Mouse (Mus musculus) telencephalon, adult 2 months (tissue): ENCODE data around the gene Mapre3.
"Not testable (repeated sequence)": the region's sequence is repeated elsewhere in the genome, so short reads cannot be mapped to it uniquely, and the experiment has no call there.

ENCODE experiments used
- DNase-seq: peaks from one replicate; pipeline ENCODE4 v3.0.0-alpha.2; 2011; ENCODE audit warnings: low read depth, low spot score

Mapre3 gene

DNA sequence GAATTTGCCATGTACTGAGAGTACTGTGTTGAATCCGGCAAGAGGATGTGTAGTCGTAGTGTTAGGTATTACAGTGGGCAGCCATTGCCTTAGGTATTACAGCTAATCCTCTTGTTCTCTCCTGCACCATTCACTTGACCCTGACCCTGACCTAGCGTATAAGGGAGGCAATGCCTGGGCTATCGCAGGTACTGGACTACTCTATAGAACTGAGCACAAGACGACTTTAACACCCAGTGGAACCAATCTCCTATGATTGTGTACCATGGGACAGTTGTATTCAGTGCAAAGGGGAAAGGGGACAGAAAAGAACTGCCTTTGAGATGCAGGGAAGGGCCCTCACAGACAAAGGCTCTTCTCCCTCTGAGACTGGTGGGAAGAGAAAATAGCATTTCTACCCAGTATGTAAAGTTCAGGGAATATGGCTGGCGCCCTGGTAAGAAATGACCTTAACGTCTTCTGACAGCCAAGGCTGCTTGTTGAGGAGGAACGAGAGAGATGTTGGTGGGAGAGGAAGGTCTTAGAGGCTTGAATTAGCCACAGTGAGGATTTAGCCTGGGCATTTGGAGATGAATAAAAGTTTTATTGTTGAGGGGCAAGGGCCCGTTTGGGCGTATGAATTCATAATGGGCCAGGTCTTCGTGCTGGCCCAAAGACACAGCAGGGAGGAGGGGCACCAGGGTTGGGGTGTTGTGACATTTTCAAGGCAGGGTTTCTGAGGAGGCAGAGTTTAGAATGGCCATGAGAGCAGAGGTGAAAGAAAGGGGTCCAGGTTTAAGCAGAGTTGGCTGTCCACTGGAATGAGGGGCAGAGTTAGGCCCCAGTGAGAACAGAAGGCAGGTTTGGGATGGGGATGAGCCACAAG is 9.9 kb downstream of the Mapre3 start:
- no peak for DNase-seq

DNA sequence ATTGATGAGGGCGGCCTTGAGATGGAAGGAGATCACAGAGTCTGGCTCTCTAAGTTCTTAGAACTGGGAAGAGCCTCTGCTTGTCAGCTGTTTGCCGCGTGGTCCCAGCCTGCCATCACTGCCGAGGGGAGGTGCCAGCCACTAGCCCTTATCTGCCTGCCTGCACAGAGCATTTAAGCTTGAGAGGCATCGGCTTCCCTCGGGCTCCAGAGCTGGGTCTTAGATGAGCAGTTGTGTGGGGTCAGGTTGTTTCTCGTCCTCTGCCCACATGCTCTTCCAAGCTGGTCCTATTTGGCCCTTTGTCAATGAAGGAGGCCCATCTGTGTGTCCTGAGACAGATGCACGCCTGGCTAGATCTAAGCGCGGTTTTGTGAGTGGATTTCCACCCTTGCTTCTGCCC is 10.7 kb downstream of the Mapre3 start:
- no peak for DNase-seq

DNA sequence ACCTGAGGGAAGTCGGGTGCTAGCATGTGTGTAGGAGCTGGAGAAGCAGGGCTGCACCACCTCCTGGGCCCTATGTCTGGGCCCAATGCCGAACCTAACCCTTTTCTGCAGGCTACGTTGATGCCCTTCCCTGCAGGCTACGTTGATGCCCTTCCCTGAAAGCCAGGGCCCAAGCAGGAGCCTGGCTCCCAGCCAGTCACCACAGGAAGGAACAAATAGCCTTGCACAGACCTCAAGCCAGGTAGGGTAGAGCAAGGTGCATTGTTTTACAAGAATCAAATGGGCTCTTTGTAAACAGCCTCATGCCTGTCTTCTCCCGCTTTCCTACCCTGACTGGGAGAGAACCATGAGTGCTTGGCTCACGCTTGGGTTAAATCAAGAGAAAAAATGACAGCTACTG is 11.4 kb downstream of the Mapre3 start:
- DNase-seq, result no peak

DNA sequence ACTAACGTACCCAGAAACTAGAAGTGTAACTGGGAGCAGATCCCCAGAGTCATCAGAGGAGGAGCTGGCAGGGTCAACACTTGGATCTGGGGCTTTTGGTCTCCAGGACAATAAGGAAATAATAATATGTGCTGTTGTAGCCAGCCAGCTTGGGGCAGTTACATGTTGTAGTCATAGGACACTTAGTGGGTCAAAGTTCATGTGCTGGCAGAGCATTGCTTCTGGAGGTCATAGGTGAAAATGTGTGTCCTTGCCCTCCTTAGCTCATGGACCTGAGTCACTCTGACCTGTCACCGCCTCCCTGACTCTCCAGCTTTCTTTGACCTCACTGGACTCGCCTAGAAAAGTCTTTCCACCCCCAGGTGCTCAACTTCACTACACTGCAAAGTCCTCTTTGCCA is 19.0 kb downstream of the Mapre3 start:
- no peak for DNase-seq

DNA sequence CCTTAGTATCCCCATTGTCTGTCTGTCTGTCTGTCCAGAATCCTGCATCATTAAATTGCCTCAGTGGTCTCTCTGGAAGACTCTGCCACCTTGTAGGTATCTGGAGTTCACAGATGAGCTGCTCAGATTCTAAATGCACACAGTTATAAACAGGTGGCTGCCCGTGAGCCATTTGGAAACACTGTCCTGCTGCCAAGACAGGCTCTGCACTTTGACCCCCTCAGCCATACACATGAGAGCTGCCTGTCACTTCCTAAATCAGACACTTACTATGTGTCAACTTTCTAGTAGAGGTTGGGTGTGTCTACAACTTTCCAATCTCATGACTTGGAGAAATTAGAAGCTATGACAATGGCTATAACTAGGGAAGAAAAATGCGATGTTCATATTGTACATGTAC is 25.3 kb downstream of the Mapre3 start:
- DNase-seq, result no peak

DNA sequence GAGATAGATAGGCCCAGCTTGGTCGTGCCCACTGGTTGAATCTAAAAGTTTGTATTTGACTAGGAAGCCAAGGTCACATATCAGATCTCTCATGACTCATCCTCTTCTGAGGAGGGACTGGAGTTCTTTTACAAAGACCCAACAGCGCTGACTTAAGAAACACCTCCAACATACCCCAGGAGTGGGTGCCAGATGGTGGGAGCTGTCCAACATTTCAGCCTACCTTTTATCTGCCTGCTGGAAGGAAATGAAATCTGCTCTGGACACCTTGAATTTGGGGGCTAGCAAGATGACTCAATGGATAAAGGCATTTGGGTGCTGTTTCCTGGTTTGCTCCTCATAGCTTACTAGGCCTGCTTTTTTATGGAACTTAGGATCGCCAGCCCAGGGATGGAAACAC is 27.5 kb downstream of the Mapre3 start:
- no peak for DNase-seq

DNA sequence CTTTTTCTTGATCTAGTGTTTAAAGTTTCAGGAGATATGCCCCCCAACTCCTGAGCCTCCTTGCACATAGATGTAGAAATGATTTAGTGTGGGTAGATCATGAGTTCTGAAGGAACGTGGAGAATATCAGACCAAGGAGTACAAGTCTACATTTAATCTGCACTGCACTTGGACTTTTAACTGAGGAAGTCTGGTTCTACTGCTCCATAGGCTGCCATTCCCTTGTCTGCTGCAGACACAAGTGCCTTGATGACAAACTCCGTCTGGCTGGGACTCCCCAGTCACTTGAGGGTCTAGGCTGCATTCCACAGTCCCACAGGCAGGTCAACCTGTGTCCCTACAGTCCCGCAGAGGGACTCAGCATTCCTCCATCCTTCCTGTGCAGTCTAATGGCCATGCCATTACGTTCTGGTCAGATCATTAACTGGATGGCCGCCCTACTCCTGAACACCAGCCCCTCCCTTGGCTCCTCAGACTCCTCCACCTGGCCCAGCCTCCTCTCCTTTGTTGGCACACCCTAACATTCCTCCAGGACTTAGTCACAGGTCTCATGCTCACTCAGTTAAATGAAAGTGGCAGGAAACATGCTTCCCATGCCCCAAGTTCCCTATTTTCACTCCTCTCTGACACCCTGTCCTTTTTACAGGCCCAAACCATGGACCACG is 35.6 kb downstream of the Mapre3 start:
- DNase-seq, result no peak

DNA sequence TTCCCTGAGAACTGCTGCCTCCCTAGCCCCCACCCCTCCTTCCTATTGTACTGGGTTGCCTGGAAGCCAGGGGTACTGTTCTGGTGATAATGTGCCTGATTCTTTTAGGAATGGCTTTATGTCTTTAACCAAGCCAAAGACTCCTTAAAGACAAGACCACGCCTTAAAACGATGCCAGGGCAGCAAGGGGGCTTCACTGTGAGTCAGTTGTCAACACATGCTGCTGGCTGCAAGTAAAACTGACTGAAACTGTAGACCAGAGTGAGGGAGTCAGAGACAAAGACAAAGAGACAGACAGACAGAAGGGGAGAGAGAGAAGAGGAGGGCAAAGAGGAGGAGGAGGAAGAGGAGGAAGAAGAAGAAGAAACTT is 36.1 kb downstream of the Mapre3 start:
- DNase-seq, result no peak

DNA sequence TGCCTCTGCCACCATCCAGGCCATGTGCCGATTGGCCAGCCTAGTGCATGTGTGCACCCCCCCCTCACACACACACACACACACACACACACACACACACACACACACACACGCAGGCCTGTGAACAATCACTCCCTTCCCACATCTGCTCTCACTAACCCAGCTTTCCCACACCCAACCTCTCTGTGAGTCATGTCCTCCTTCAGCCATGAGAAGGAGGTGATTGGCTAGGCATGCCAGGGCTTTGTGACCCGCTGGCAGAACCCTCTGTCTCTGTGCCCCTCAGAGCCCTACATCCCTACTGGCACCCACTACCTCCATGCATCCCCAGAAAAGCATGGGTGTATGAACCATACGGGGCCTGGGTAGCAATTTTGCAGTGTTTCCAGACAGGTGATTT is 39.1 kb downstream of the Mapre3 start:
- no peak for DNase-seq

DNA sequence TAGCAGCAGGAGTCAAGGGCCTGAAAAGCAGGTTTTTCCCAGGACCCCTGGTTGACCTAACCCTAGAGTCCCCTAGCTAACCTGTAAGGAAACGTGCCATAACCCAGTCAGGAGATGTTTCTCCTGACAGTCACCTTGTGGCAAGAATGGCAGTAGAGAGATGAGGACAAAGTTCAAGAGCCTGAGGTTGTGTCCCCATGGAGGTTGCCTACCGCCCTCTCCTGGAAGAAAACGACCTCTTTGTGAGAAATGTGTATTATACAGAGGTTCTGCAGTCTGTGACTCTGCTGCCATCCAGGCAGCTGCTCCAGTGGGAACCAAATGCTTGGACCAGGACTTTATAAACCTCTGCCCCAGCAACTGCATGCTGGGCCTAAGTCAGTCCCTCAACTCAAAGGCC is 41.2 kb downstream of the Mapre3 start:
- no peak for DNase-seq

DNA sequence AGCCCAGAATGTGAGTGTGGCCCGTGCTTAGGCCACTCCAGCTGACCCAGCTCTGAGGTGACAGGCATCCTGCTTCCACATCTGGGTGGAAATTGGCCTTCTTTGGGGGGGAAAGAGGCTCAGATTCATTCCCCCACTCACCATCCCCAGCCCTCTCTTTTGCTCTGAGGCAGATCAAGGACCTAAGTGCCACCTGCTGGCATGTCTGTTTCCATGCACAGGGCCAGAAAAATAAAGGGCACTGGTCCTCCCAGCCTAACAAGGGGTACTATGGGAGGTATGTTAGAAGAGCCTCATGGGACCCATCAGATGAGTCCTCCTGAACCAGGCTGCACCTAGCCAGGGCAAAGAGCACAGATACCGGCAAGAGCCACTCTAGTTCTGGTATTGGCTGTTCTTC is 41.7 kb downstream of the Mapre3 start:
- no peak for DNase-seq

DNA sequence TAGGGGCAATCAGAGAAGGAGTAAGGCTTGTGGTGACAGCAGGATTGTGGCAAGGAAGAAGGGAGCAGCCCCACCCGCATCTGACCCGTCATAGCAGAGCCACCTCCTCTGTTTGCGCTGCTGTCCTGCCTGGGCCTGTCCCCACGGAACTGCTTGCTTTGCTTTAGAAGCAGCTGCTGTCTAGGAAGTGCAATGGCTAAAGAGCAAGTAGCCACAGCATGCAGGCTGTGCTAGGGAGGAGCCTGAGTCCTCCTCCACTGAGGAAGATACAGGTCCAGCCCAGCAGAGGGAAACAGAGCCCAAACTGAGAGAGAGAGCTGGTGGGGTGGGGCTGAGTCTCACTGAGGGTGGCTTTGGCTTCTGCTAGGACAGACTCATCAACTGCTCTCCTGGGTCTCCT is 49.4 kb downstream of the Mapre3 start:
- no peak for DNase-seq

DNA sequence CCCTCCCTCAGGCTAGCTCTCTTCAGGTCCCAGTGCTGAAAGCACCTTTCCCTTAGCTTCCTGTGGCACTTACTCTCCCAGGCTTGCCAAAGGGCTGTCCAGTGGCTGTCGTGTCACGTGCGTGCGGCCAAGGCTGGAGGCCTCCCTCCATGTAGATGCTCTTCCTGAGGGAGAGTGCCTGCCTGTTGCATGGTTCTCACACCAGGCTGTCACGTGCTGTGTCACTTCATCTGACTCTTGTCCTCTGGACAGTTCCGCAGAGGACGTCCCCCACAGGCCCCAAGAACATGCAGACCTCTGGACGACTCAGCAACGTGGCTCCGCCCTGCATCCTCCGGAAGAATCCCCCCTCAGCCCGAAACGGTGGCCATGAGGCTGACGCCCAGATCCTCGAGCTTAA is 49.9 kb downstream of the Mapre3 start:
- DNase-seq, result no peak

DNA sequence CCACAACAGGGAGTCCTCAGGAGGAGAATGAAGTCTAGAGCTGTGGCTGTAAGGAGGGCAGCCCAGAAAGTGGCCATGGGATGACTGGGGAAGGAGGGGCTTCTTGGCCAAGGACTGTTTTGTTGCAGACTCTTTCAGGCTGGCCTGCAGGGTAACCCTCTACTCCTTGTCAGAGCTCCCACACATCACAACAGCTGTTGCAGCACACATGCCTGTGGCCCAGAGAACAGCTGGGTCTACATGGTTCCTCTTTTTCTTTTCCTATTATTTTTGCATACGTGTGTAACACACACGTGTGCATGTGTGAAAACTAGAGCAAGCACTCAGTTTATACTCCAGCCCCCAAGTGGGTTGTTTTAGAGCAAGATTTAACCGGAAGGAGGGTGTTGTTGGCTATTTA is 52.4 kb downstream of the Mapre3 start:
- DNase-seq, result no peak

DNA sequence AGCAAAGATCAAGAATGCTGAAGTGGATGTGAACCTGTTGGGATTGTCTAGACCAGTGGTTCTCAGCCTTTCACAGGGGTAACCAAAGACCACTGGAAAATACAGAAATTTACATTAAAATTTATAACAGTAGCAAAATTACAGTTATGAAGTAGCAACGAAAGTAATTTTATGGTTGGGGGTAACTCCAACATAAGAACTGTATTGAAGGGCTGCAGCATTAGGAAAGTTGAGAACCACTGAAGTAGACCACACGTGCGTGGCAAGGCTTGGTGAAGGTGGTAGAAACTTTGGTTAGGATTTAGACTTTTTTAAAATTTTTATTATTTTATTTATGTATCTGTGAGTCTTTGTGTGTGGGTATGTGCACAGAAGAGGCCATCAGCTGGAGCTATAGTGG is 53.3 kb downstream of the Mapre3 start, which contains the start of gene Tmem214:
Gene Tmem214 (plus strand): TSS at position 301 of the 400 bp plus-strand sequence.
- no peak for DNase-seq

DNA sequence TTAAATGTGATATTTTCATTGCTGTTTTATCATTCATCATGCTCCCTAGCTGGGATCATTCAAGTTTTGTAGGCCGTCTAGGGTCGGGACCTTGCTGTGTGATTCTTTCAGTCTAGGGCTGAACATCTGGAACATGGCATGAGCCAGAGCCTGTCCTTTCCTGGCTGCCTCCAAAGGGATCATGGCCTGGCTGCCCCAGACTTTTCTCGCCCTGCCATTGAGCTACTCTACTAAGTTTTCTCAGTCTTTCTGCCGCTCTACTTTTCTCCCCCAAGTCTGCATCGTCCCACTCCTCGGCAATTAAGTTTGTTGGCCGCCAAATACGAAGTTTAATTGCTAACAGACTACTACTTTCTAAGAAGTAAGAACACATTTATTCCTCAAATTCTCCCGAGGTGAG is 54.5 kb downstream of the Mapre3 start:
- DNase-seq, result no peak

DNA sequence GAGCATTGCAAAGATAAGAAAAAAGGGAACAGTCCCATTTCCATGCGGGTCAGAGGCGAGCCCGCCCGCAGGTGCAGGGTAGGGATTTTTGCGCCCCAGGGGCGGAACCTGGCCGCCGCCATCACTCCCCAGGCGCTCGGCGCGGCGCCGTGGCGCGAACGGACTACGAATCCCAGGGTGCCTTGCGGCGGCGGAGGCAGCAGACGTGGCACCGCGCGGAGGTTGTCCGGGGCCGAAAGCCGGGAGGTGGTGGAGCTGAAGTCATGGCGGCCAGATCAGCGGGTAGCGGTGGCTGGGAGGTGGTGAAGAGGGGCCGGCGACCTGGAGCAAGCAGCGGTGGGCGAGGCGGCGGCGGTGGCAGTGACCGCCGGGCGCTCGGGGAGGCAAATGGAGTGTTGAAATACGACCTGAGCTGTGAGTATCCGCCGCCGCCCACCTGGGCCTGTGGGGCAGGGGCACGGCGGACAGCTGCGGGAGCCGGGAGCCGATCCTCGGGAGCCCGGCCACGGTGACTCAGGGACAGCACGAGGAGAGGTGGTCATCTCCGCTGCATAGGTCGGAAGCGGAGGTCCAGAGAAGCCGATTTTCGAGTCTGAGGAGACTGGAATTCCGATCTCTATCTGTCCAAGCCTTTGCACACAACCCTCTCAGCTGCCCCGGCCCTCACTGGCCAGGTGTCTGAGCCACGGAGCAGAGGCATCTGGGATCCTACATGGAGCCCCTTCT is 55.1 kb downstream of the Mapre3 start:
- DNase-seq, result peak; percentile 76

DNA sequence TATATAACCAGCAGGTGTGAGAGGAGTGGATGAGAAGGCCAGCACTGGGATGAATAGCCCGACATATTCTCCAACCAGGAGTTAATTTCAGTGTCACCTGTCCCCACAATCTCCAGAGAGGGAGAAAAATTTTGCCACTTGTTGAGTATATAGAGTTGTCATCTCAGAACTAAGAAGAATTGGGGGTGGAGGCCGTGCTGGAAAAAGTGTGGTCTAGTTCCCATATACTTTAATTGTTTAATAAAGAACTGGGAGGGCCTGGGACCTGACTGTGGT is 55.6 kb downstream of the Mapre3 start:
- no peak for DNase-seq

DNA sequence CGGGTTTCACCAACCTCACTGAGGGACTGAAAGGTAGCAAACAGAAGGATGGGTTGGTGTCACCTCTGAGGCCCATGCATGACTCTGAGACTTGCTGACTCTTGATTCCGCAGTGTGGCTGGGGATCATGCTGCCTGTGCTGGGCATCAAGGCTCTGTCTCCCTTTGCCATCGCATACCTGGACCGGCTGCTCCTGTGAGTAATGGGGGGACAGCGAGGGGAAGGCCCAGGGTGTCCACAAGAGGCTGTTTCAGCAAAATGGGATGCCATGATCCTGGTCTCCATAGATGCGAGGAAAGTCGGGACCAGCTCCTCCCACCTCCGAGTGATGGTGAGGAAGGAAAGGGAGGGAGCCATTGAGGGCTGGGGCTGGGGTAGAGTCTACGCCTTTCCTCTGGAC is 58.1 kb downstream of the Mapre3 start:
- no peak for DNase-seq

DNA sequence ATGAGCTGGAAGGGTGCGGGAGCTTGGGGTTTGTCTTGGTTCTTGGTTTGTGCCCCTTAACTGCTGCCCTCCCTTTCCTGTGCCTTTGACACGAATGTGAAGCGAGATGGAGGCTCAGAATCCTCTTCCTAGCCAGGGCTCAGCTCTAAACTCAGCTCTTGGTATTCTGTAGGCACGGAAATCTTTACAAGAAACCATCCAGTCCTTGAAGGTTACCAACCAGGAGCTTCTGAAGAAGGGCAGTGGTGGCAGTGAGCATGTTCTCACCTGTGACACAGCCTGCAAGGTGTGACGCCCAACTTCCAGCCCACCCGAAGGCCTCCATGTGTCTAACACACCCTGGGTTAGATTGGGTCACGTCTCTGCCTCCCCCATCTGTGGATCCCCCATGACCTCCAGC is 59.9 kb downstream of the Mapre3 start:
- DNase-seq, result no peak

DNA sequence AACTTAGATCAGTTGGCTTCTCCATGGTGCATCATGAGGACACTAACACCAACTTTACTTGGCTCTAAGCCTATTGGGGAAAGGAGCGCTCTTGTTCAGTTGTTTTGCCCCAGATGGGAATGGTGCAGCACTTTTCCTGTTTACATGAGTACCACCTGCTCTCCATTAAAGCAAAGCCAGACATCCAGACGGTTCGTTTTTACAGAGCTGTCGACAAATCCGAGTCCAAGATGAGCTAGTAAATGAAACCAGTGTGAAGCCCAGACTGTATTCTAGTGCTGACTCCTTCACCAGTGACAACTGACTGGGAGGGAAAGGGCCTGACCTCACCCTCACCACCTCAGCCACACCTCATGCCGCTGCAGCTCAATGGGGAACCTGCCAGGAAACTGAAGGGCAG is 64.2 kb downstream of the Mapre3 start:
- DNase-seq, result peak; percentile 35

DNA sequence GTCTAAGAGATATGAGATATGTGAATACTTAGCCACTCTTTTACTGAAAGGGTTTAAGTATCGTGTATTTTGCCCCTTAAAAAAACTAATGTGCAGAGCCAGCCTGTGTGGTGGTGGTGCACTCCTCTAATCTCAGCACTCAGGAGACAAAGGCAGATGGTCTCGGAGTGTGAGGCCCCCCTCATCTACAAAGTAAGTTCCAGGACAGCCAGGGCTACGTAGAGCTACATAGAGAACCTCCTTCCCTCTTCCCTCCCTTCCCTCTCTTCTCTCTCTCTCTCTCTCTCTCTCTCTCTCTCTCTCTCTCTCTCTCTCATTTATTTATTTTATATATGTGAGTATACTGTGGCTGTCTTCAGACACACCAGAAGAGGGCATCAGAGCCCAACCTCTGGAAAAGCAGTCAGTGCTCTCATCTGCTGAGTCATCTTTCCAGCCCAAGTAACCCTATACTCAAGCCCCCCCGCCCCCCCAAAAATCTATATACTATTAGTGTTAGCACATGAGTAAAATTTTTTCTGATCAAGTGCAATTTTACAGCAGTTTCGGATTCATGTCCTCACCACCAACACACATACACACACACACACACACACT is 65.0 kb downstream of the Mapre3 start:
- DNase-seq, result no peak

DNA sequence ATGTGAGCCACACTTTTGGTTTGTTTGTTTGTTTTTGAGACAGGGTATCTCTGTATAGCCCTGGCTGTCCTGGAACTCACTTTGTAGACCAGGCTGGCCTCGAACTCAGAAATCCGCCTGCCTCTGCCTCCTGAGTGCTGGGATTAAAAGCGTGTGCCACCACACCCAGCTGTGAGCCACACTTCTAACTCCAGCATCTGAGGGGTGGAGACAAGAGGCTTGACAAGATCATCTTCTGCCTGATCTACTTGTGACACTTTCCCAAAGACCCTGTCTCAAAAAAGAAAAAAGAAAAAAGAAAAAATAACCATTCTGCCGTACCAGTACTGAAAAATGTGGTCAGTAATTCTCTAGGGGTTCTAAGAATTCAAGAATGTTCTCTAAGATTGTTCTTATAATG is 67.4 kb downstream of the Mapre3 start:
- DNase-seq, result not testable (repeated sequence)
